Mouse (Mus musculus): ENCODE data around the gene E030025P04Rik.

Gene E030025P04Rik

GRCm38 (mm10) chr11:109100266-109100665, 43.9 kb downstream of the E030025P04Rik start:
- DNase-seq (ENCODE audit: low spot score): no peak

GRCm38 (mm10) chr11:109091821-109092220, 52.3 kb downstream of the E030025P04Rik start:
- no peak for DNase-seq (ENCODE audit: low spot score)

All from adipocyte (in vitro differentiated cells).